Mouse (Mus musculus) liver, postnatal 0 days (tissue): ENCODE measurements around the gene Klhl3. TPM values are rescaled to one million over a fixed set of nuclear protein-coding genes. Genes with fewer than 3 reads are reported as not detected.

ENCODE experiments used
- ATAC-seq: fragments of 200-750 bp; cut with Nextera tagmentation; 2 replicates; pipeline ENCODE4 v1.8.0; 2017; ENCODE audit warnings: mild to moderate bottlenecking, moderate library complexity
- DNase-seq: peaks from one replicate; pipeline ENCODE4 v3.0.0-alpha.2; 2016
- H3K27ac ChIP-seq: fragments of 300-500 bp; sonication (generic); 2 replicates; pipeline ENCODE4 v1.5.1; 2014; ENCODE audit warnings: antibody characterized with exemption, moderate library complexity, mild to moderate bottlenecking, low read depth
- H3K27me3 ChIP-seq: fragments of 300-500 bp; sonication (generic); 2 replicates; pipeline ENCODE4 v1.6.1; 2014; ENCODE audit warnings: low read length, control low read depth, mixed read lengths; ENCODE audit not compliant: insufficient read depth
- H3K36me3 ChIP-seq: fragments of 300-500 bp; sonication (generic); replicated peaks from 2 replicates; pipeline ENCODE4 v1.6.1; 2014; ENCODE audit warnings: mild to moderate bottlenecking, control low read depth, low read length, moderate library complexity, mixed read lengths; ENCODE audit not compliant: insufficient read depth
- H3K4me1 ChIP-seq: fragments of 300-500 bp; sonication (generic); 2 replicates; pipeline ENCODE4 v1.6.1; 2014; ENCODE audit warnings: antibody characterized with exemption, mild to moderate bottlenecking, control low read depth; ENCODE audit not compliant: insufficient read depth
- H3K4me2 ChIP-seq: fragments of 300-500 bp; sonication (generic); 2 replicates; pipeline ENCODE4 v1.6.1; 2014; ENCODE audit warnings: low read depth, mild to moderate bottlenecking, low read length, moderate library complexity, mixed read lengths
- H3K4me3 ChIP-seq: fragments of 300-500 bp; sonication (generic); 2 replicates; pipeline ENCODE4 v1.5.1; 2014; ENCODE audit warnings: low read depth, low read length
- H3K9ac ChIP-seq: fragments of 300-500 bp; sonication (generic); replicated peaks from 2 replicates; pipeline ENCODE4 v1.6.1; 2014; ENCODE audit warnings: mild to moderate bottlenecking, moderate library complexity
- H3K9me3 ChIP-seq: fragments of 300-500 bp; sonication (generic); 2 replicates; pipeline ENCODE4 v1.6.1; 2016; ENCODE audit warnings: mild to moderate bottlenecking, control low read depth, low read length, mixed read lengths
- CTCF ChIP-seq: sonication (generic); IDR thresholded peaks from 2 replicates; pipeline ENCODE4 v1.5.1; 2016; ENCODE audit warnings: antibody characterized with exemption, low read depth
- EP300 ChIP-seq: IDR thresholded peaks from 2 replicates; pipeline ENCODE4 v1.6.1; 2016; ENCODE audit warnings: antibody characterized with exemption, low read depth, mild to moderate bottlenecking
- WGBS: fragments of 180-500 bp; shearing (Covaris S2); extraction: QIAGEN DNeasy Blood & Tissue Kit; methylation state at CpG from one replicate; pipeline ENCODE4 v1.1.7; 2014; ENCODE audit not compliant: insufficient replicate concordance; 5-methylcytosine and 5-hydroxymethylcytosine counted together
- polyA plus RNA-seq: library from polyadenylated mRNA; unstranded; fragments of >200 nt; fragmentation: Nextera tagmentation; extraction: Ambion mirVana; gene quantifications from 2 replicates; pipeline ENCODE4 v1.2.1, GENCODE M21; 2015

Klhl3 gene
- polyA plus RNA-seq, 1 experiment from 2014 or later = 2.9 TPM

DNA sequence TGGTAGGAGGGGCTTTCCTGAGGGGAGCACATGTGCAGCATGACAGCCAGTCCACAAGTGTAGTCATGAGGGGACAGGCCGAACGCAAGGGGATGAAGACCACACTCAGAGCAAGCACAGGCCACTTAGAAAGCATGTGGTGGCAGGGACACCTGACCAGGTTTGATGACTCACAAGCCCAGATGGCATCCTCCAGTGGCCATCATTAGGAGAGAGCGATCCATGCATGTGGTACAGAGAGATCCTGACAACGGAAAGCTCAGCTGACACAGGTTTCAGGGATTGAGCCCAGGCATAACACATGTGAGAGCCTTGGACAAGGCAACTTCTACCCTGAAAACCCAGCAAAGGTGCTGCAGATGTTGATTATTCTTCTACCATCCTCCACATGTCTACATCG, 29.0 kb downstream of the Klhl3 start:
- ATAC-seq = no peak

DNA sequence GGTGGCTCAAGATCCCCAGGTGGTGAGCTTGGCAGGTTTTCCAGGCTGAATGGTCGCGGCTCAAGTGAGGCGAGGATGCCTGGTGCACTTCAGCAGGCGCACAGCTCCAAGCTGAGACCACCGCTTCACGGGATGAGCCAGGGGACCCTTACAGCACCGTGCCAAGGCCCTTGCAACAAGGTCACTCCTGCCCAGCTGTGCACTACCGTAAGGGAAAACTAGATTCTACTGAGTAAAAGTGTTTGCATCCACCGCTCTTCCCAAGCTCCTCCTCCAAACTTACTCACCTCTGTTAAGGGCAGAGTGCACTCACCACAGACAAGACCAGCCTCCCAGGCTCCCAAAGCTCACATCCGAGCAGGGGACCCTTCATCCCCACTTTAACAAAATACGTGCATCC, 29.9 kb downstream of the Klhl3 start:
- Histone ChIP-seq H3K4me1 (no peaks in the 10 kb centered on the region), H3K4me3 (no peak overlapping the region), H3K9me3 (no peaks in the 10 kb centered on the region), H3K9ac (no peak overlapping the region), H3K27ac (no peak overlapping the region), H3K4me2 (no peak overlapping the region), H3K27me3 (no peaks in the 10 kb centered on the region), H3K36me3 (no peaks in the 10 kb centered on the region)
- DNase-seq (no peak), ATAC-seq (no peak)
- 76% methylated on average over 11 of the region's 11 CpGs for WGBS
- TF ChIP-seq CTCF (no peak), EP300 (no peak)

More for the DNA sequence above, 29.0 kb downstream of the Klhl3 start:
- Histone ChIP-seq H3K9me3 (no peaks in the 10 kb centered on the region), H3K27ac (no peak overlapping the region), H3K36me3 (no peaks in the 10 kb centered on the region), H3K4me1 (no peaks in the 10 kb centered on the region), H3K4me2 (no peak overlapping the region), H3K9ac (no peak overlapping the region), H3K27me3 (no peaks in the 10 kb centered on the region), H3K4me3 (no peak overlapping the region)
- no peak for DNase-seq
- TF ChIP-seq CTCF (no peak), EP300 (no peak)
- 78% methylated on average over 5 of the region's 5 CpGs for WGBS

DNA sequence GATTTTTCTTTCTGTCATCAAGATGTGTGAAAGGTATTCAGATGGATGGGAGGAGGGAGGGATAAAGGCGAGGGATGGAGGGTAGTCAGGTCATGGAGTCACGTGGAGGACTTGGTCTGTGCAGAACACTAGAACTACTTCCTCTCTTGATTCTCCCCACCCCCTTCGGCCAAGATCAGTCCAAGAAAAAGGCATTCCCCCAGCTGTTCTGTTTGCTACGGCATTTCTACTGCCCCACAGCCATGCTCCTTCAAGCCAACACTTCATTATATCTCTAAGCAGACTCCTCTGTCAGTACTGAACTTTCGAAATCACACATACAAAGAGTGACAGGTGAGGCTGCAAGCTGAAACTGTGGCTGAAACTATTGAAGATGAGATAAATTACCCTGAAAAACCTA, 30.3 kb downstream of the Klhl3 start:
- TF ChIP-seq EP300 (no peak), CTCF (no peak)
- H3K27ac ChIP-seq = no peak overlapping the region
- H3K36me3 ChIP-seq = no peaks in the 10 kb centered on the region
- no peaks in the 10 kb centered on the region for H3K4me1 ChIP-seq
- H3K9ac ChIP-seq = no peak overlapping the region
- H3K27me3 ChIP-seq = no peaks in the 10 kb centered on the region
- H3K4me3 ChIP-seq = no peak overlapping the region
- H3K4me2 ChIP-seq = no peak overlapping the region
- ATAC-seq (no peak), DNase-seq (no peak)
- 39% methylated on average over 5 of the region's 5 CpGs for WGBS
- no peaks in the 10 kb centered on the region for H3K9me3 ChIP-seq

DNA sequence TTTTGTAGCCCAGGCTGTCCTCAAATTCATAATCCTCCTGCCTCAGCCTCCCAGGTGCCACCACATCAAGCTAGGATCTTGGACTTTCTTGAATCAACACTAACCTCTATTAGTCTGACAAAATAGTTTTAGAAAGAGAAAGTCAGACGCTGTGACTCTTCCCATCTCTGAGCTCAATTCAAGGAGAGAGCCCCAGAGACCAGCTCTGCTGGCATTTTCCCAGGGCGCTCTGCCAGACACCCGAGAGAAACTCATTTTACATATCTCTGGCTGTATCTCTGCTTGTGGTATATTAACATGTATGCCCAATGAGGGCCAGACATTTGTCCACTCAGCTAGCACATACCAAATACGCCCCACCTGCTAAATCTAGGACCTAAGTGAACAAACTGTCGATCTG, 35.0 kb downstream of the Klhl3 start:
- Histone ChIP-seq H3K4me3 (no peak overlapping the region), H3K36me3 (no peaks in the 10 kb centered on the region), H3K27me3 (no peaks in the 10 kb centered on the region), H3K9ac (no peak overlapping the region), H3K4me1 (no peaks in the 10 kb centered on the region), H3K4me2 (no peak overlapping the region), H3K27ac (no peak overlapping the region), H3K9me3 (no peaks in the 10 kb centered on the region)
- TF ChIP-seq CTCF = no peak
- TF ChIP-seq EP300 = no peak
- ATAC-seq (no peak), DNase-seq (no peak)
- 75% methylated on average over 5 of the region's 5 CpGs for WGBS

DNA sequence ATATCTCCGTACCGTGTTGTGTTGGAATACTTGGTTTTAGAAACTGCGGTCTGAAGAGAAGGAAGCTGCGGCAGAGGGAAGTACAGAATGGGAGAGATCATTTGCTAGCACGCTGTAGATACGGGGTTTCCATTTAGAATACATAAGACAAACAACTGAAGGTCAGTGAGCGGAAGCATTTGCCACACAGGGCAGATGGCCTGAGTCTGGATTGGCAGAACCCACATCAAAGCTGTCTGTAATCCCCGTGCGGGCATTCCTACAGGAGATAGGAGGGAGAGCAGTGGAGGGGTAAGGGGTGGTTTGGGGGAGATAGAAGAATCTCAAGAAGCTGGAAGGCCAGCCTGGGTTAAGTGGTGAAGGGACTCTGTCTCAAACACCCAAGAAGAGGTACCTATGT, 38.5 kb downstream of the Klhl3 start:
- TF ChIP-seq CTCF (no peak), EP300 (no peak)
- Histone ChIP-seq H3K9me3 (no peaks in the 10 kb centered on the region), H3K27ac (no peak overlapping the region), H3K9ac (no peak overlapping the region), H3K36me3 (no peaks in the 10 kb centered on the region), H3K27me3 (no peaks in the 10 kb centered on the region), H3K4me2 (no peak overlapping the region), H3K4me1 (no peaks in the 10 kb centered on the region), H3K4me3 (no peak overlapping the region)
- WGBS = 79% methylated on average over 9 of the region's 9 CpGs
- DNase-seq = no peak
- no peak for ATAC-seq

DNA sequence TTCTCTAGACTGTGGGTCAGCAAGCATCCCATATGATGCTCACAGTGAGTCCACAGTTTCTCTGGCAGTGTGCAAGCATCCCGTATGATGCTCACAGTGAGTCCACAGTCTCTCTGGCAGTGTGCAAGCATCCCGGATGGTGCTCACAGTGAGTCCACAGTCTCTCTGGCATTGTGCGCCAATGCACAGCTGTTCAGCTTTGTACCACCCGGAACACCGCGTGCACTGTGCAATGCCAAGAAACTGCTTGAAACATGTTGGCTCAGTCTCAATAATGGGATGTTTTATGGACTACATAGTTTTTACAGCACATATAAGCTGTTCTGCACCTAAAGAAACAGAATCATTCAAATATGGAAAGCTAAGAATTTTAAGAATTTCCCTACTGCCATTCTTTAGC, 38.9 kb downstream of the Klhl3 start:
- Histone ChIP-seq H3K36me3 (no peaks in the 10 kb centered on the region), H3K4me1 (no peaks in the 10 kb centered on the region), H3K27me3 (no peaks in the 10 kb centered on the region), H3K27ac (no peak overlapping the region), H3K4me3 (no peak overlapping the region), H3K4me2 (no peak overlapping the region), H3K9me3 (no peaks in the 10 kb centered on the region), H3K9ac (no peak overlapping the region)
- no peak for TF ChIP-seq EP300
- no peak for TF ChIP-seq CTCF
- DNase-seq = no peak
- WGBS = 82% methylated on average over 6 of the region's 6 CpGs
- no peak for ATAC-seq

DNA sequence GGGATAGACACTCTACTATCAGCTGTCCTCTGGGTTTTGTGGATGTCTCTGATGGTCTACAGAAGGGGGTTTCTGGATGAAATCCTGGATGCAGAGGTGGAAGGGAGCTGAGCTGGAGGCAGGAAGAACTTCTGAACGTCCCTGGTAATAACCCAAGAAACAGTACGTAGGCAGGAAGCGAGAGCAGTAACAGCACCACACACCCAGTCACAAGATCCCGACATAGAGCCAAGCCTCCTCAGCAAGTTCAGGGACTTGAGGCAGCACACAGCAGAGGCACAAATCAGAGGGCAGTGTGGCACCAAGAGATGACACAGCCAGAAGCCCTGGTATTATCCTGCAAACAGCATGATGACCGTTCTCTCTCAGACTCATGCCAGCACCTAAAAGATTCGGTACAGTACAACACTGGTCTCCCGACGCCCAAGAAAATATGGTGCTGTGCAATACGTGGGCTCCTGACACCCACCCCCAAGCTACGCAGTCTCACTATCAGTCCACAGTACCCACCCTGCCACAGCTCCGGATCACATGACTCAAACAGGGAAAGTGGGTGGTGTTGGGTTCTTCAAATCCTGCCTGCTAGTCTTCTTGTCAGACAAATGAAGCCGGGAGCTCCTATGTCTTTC, 40.0 kb downstream of the Klhl3 start:
- H3K4me2 ChIP-seq = no peak overlapping the region
- DNase-seq (no peak), ATAC-seq (no peak)
- no peak overlapping the region for H3K4me3 ChIP-seq
- no peak overlapping the region; the same call in 1 of the 2 replicates for H3K27ac ChIP-seq
- TF ChIP-seq CTCF (no peak), EP300 (no peak)
- no peaks in the 10 kb centered on the region; the same call in 1 of the 2 replicates for H3K36me3 ChIP-seq
- no peaks in the 10 kb centered on the region for H3K27me3 ChIP-seq
- H3K9me3 ChIP-seq = no peaks in the 10 kb centered on the region
- H3K4me1 ChIP-seq = no peaks in the 10 kb centered on the region; the same call in 1 of the 2 replicates
- no peak overlapping the region for H3K9ac ChIP-seq
- WGBS = 72% methylated on average over 12 of the region's 12 CpGs
